Mouse (Mus musculus) intestine, embryonic 16.5 days (tissue): ENCODE data around the gene Ntn3. TPM values are rescaled to one million over a fixed set of nuclear protein-coding genes. Genes with fewer than 3 reads are reported as not detected.

ENCODE experiments used
- ATAC-seq: fragments of 200-750 bp; cut with Nextera tagmentation; 2 replicates; pipeline ENCODE4 v1.8.0; 2017; ENCODE audit warnings: moderate TSS enrichment, moderate library complexity
- H3K27ac ChIP-seq: fragments of 300-500 bp; sonication (generic); 2 replicates; pipeline ENCODE4 v1.5.1; 2014; ENCODE audit warnings: mild to moderate bottlenecking, low read length
- H3K27me3 ChIP-seq: fragments of 300-500 bp; sonication (generic); replicated peaks from 2 replicates; pipeline ENCODE4 v1.6.1; 2014; ENCODE audit warnings: low read length, control low read depth, mixed read lengths; ENCODE audit not compliant: control insufficient read depth, insufficient read depth
- H3K36me3 ChIP-seq: fragments of 300-500 bp; sonication (generic); 2 replicates; pipeline ENCODE4 v1.6.1; 2014; ENCODE audit warnings: low read length, control low read depth; ENCODE audit not compliant: control insufficient read depth, insufficient read depth
- H3K4me1 ChIP-seq: fragments of 300-500 bp; sonication (generic); 2 replicates; pipeline ENCODE4 v1.6.1; 2014; ENCODE audit warnings: low read length, control low read depth, mixed read lengths; ENCODE audit not compliant: control insufficient read depth, insufficient read depth
- H3K4me2 ChIP-seq: fragments of 300-500 bp; sonication (generic); 2 replicates; pipeline ENCODE4 v1.6.1; 2014; ENCODE audit warnings: low read depth, low read length, control low read depth
- H3K4me3 ChIP-seq: fragments of 300-500 bp; sonication (generic); 2 replicates; pipeline ENCODE4 v1.5.1; 2014; ENCODE audit warnings: mild to moderate bottlenecking, low read length
- H3K9ac ChIP-seq: fragments of 300-500 bp; sonication (generic); 2 replicates; pipeline ENCODE4 v1.6.1; 2014; ENCODE audit warnings: low read depth, low read length
- H3K9me3 ChIP-seq: fragments of 300-500 bp; sonication (generic); 2 replicates; pipeline ENCODE4 v1.6.1; 2016; ENCODE audit warnings: low read length, control low read depth; ENCODE audit not compliant: control insufficient read depth
- WGBS: fragments of 180-500 bp; shearing (Covaris S2); extraction: QIAGEN DNeasy Blood & Tissue Kit; methylation state at CpG from one replicate; pipeline ENCODE4 v1.1.7; 2014; 5-methylcytosine and 5-hydroxymethylcytosine counted together
- polyA plus RNA-seq: library from polyadenylated mRNA; unstranded; fragments of >200 nt; fragmentation: Nextera tagmentation; extraction: Ambion mirVana; gene quantifications from 2 replicates; pipeline ENCODE4 v1.2.1, GENCODE M21; 2015

The Ntn3 gene
- polyA plus RNA-seq, 1 experiment from 2014 or later = 3.1 TPM

DNA sequence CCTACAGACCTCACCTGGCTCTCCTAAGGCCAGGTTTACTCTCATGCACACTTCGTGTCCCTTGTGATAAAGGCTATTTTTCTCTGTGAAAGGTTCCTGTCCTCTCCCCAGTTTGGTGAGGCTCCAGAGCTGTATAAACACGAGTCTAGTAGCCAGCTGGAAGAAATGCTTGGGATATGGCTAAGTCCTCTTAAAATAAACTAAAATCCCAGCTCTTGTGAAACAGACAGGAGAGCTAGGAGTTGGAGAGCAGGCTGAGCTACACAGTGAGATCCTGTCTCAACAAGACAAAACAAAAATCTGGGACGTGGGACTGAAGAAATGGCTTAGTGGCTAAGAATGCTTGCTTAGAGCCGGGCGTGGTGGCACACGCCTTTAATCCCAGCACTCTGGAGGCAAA lies 3.9 kb upstream of the Ntn3 start:
- H3K4me1 ChIP-seq = peaks cover 47% of the 10 kb centered on the region
- H3K36me3 ChIP-seq = no peaks in the 10 kb centered on the region
- H3K9me3 ChIP-seq = no peaks in the 10 kb centered on the region
- no peak overlapping the region for H3K4me3 ChIP-seq
- peak overlapping the region; percentile 3; the same call in 1 of the 2 replicates for H3K27ac ChIP-seq
- no peak for ATAC-seq
- no peak overlapping the region for H3K9ac ChIP-seq
- H3K4me2 ChIP-seq = no peak overlapping the region
- 53% methylated on average over 6 of the region's 6 CpGs for WGBS
- H3K27me3 ChIP-seq = 0 out of 2 replicates have a peak, but pooled peaks cover 5% of the 10 kb centered on the region

DNA sequence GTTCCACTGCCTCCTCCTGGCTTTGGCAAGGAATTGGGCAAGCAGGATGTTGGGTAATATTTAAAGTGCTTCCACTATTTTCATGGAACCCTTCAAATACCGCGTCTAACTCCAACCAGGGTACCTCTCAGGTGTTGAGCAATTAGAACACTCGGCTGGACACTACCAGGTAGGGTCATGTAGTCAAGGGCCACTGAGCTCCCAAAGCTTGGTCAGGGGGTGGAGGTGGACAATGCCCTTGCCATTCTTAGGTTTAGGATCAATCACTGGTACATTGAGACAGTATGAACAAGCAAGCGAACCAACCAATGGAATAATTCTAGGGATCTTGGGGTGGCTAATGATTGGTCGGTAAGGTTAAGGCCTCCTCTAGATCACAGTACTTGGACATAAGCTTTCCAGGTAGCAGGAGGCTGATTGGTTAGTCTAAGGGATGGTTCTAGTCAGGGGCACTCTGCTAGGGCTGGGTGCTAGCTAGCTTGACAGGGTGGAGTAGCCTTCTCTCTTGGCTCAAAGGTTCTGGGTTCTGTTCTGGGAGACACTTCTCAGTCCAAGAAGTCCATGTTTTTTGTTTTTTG lies 3.2 kb upstream of the Ntn3 start:
- Histone ChIP-seq H3K9ac (no peak overlapping the region), H3K36me3 (no peaks in the 10 kb centered on the region), H3K27me3 (peaks cover 10% of the 10 kb centered on the region; the same call in 1 of the 2 replicates), H3K4me2 (peak overlapping the region; percentile 90), H3K4me1 (peaks cover 54% of the 10 kb centered on the region), H3K9me3 (no peaks in the 10 kb centered on the region), H3K4me3 (peak overlapping the region; percentile 45; the same call in 1 of the 2 replicates), H3K27ac (peak overlapping the region; percentile 3; the same call in 1 of the 2 replicates)
- no peak for ATAC-seq
- 40% methylated on average over 5 of the region's 5 CpGs for WGBS

DNA sequence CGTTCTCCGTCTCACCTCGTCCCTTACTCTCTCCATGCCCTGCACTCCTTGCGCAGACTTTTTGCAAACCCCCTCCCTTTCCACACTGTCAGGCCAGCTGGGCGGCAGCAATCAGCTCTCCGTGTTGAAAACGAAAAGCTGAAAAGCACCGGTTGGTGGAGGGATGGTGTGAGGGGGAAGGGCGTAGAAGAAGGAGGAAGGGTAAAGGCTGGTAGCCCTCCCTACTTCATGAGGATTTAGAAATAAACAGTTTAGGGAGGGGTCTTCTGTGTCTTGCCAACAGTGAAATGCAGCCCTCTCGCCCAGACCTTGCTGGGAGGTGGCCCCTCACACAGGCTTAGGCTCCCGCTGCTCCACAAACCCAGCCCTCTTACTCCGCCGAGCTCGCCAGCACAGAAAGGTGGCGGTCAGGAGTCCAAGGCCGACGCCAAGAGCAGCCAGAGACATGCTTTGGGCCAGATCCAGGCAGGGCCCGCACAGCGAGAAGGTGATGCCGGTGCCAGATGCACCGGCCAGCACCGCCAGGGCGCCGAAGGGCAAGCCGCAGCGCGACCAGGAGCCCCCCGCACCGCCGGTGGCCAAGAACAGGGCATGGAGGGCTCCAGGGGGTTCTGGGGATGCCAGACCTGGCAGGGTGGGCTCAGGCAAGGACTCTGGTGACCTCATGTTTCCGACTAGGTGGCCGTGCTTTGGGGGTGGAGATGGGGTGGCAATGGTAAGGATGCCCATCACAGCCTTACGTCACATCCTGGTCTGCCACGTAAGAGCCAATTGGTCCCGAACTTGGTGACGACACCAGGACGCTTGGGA lies 2.5 kb upstream of the Ntn3 start:
- 5% methylated on average over 37 of the region's 37 CpGs for WGBS
- peak; percentile 21; the same call in 1 of the 2 replicates for ATAC-seq

DNA sequence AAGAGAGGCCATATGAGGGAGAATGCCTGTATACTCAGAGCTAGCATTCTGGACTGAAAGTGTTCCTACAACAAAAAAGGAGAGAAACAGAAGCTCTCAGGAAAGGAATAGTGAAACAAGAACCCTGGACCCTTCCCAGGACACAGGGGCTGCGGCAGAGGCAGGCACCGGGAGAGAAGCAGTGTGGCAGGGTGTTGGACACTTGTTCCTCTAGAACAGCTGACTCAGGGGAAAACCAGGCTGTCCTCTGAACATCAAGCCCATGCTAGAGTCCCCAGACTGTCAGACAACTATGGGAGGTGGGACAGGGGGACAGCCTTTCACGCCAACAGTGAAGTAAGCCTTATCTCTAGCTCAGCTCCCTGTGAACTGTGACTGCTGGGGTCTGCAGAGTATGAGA lies 1.3 kb upstream of the Ntn3 start:
- peaks cover 73% of the 10 kb centered on the region for H3K4me1 ChIP-seq
- peaks cover 10% of the 10 kb centered on the region; the same call in 1 of the 2 replicates for H3K27me3 ChIP-seq
- WGBS = 81% methylated on average over 3 of the region's 3 CpGs
- no peaks in the 10 kb centered on the region for H3K36me3 ChIP-seq
- H3K4me3 ChIP-seq = no peak overlapping the region
- H3K4me2 ChIP-seq = no peak overlapping the region
- H3K9me3 ChIP-seq = no peaks in the 10 kb centered on the region
- 0 out of 2 replicates have a peak overlapping the region, but pooled peaks have one; percentile 1 for H3K9ac ChIP-seq
- peak overlapping the region; percentile 28; the same call in 1 of the 2 replicates for H3K27ac ChIP-seq
- no peak for ATAC-seq

More for the DNA sequence above, 2.5 kb upstream of the Ntn3 start:
- H3K27ac ChIP-seq = peak overlapping the region; percentile 63
- peaks cover 61% of the 10 kb centered on the region for H3K4me1 ChIP-seq
- peak overlapping the region; percentile 90 for H3K4me2 ChIP-seq
- no peaks in the 10 kb centered on the region for H3K9me3 ChIP-seq
- H3K27me3 ChIP-seq = peaks cover 10% of the 10 kb centered on the region; the same call in 1 of the 2 replicates
- H3K36me3 ChIP-seq = no peaks in the 10 kb centered on the region
- peak overlapping the region; percentile 45 for H3K4me3 ChIP-seq
- peak overlapping the region; percentile 78 for H3K9ac ChIP-seq

DNA sequence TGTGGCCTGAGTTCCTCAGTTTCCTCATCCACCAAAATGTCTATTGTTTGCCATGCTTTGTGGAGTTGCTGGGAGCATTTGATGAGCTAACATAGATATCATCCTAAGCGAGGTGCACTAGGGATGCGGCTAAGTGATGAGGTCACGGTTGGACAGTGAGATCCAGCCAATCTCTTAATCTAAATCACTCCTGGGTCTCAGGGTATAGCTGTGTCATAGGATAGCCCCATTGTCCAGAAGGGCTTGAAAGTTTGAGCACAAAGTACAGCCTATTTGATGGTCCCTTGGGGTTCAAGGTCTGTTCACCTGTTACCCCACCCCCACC lies 547 bp upstream of the Ntn3 start:
- H3K27ac ChIP-seq = peak overlapping the region; percentile 92
- peaks cover 75% of the 10 kb centered on the region for H3K4me1 ChIP-seq
- H3K4me2 ChIP-seq = peak overlapping the region; percentile 97; the same call in 1 of the 2 replicates
- peaks cover 10% of the 10 kb centered on the region; the same call in 1 of the 2 replicates for H3K27me3 ChIP-seq
- H3K4me3 ChIP-seq = no peak overlapping the region
- no peaks in the 10 kb centered on the region for H3K9me3 ChIP-seq
- no peak for ATAC-seq
- no peak overlapping the region for H3K9ac ChIP-seq
- 77% methylated on average over 3 of the region's 3 CpGs for WGBS
- no peaks in the 10 kb centered on the region for H3K36me3 ChIP-seq

DNA sequence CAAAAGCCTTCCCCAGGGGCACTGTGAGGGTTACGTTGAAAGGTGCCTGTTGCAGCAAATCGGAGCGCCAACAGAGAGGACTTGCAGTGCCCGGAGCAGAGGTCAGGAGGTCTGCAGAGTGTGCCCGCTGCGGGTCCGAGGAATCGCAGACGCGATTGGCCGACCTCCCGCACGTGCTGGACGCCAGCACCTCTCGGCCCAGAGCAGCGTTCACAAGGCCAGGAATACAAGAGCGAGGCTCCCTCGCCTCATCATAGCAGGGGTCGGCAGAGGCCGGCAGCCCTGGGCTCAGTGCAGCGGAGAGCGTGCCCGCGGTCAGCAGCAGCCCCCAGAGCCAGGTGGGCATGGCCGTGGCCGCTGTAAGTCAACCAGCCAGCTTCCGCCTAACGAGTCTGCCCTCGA lies 689 bp downstream of the Ntn3 start:
- 0 out of 2 replicates have a peak, but pooled peaks have one; percentile 0 for ATAC-seq
- Histone ChIP-seq H3K4me2 (peak overlapping the region; percentile 97), H3K36me3 (no peaks in the 10 kb centered on the region), H3K4me1 (peaks cover 85% of the 10 kb centered on the region), H3K9ac (peak overlapping the region; percentile 82), H3K27ac (peak overlapping the region; percentile 92), H3K4me3 (peak overlapping the region; percentile 66), H3K9me3 (no peaks in the 10 kb centered on the region), H3K27me3 (peaks cover 10% of the 10 kb centered on the region; the same call in 1 of the 2 replicates)
- WGBS = 12% methylated on average over 29 of the region's 29 CpGs

DNA sequence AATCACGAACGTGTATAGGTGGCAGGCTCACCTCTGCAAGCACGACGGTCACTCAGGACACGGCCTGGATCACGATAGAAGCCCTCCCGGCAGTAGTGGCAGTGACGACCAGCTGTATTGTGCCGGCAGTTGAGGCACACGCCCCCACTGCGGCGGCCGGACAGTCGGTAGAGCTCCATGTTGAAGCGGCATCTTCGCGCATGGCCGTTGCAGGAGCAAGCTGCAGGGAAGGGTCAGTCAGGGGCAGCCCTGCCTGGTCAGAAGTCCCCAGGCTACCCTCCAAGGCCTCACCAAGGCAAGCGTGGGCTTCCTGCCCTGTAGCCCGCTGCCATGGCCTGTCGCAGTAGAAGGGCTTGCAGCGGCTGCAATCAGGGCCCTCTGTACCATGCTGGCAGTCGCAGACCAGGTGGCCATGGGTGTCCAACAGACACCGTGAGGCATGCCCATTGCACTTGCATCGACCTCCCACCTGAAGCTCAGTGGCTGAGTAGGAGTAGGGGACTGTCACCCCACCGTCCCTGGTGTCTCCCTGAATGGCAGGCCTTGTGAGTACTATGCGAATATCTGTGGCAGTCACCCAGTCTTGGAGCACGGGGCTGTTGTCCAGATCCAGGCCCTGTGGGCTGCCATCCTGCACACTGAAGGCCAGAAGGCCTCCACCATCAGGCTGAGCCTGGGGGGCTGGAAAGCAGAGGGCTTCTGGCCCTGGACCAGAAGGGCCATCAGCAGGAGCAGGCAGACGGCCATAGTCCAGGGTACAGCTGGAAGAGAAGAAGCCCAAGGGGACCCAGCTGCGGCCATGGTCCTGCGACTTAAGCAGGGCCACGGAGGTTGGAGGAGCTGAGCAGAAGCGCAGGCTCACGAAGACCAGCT lies 1.3 kb downstream of the Ntn3 start:
- Histone ChIP-seq H3K4me1 (peaks cover 88% of the 10 kb centered on the region), H3K9ac (peak overlapping the region; percentile 82), H3K36me3 (no peaks in the 10 kb centered on the region), H3K4me3 (peak overlapping the region; percentile 66), H3K27ac (peak overlapping the region; percentile 92), H3K9me3 (no peaks in the 10 kb centered on the region), H3K4me2 (peak overlapping the region; percentile 97), H3K27me3 (peaks cover 10% of the 10 kb centered on the region; the same call in 1 of the 2 replicates)
- WGBS = 63% methylated on average over 34 of the region's 34 CpGs
- ATAC-seq = no peak

DNA sequence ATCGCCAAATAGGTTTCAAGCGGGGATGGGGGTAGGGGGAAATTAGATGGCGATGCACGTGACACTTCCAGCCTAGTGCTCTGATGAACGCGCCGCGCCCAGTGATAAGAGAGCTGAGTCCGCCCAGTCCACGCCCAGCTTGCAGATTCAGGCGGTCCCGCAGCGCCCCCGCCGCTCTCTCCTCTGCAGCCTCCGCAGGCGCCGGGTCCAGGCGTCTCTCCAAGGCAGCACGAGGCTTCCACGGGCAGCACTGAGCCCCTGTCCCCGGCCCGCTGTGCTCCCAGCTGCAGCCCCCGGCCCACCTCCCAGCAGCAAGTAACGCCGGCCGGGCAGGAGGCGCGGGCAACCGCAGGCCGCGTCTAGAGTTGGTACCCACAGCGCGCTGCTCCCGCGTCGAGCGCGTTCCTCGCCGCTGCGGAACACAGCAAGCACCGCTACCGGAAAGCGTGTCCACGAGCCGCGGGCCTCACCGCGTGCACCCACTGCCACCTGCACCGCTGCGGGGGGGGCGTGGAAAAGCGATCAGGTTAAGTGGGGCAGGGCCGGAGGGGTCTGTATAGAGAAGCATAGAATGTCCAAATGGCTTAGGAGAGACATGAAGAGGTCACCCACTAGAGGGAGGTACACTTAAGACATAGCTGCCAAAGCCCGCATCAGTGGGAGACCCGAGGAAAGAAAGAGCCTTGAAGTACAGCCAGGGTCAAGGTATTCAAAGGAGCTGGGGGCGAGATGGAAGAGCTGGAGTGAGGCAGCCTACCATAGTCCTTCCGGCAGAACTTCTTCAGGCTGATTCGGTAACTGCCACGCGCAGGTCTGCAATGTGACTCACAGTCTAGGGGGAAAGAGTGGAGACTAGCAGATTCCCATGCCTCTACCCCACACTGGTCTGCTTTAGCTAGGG lies 2.6 kb downstream of the Ntn3 start:
- 0 out of 2 replicates have a peak overlapping the region, but pooled peaks have one; percentile 42 for H3K27ac ChIP-seq
- ATAC-seq = peak; percentile 27

More for the DNA sequence above, 2.6 kb downstream of the Ntn3 start:
- Histone ChIP-seq H3K27me3 (peaks cover 10% of the 10 kb centered on the region; the same call in 1 of the 2 replicates), H3K36me3 (no peaks in the 10 kb centered on the region), H3K4me2 (peak overlapping the region; percentile 97), H3K9ac (peak overlapping the region; percentile 70), H3K4me1 (peaks cover 89% of the 10 kb centered on the region), H3K4me3 (peak overlapping the region; percentile 66), H3K9me3 (no peaks in the 10 kb centered on the region)
- WGBS = 7% methylated on average over 62 of the region's 62 CpGs
